Mouse (Mus musculus) CH12.LX (cell line): ENCODE data around the gene Kcnn4. TPM values are rescaled to one million over a fixed set of nuclear protein-coding genes. Genes with fewer than 3 reads are reported as not detected.

Experiments
- DNase-seq: peaks from one replicate; pipeline ENCODE4 v3.0.0-alpha.2; 2013; ENCODE audit errors: extremely low read depth
- H3K27ac ChIP-seq: 2 replicates; pipeline ENCODE4 v1.5.1; 2012; ENCODE audit warnings: low read depth, mild to moderate bottlenecking, control low read depth, moderate library complexity; ENCODE audit not compliant: insufficient read depth
- H3K27me3 ChIP-seq: replicated peaks from 2 replicates; pipeline ENCODE3; 2012; ENCODE audit warnings: inconsistent platforms
- H3K36me3 ChIP-seq, 2 experiments: replicated peaks in 1 of 2; 2 replicates each; pipeline versions ENCODE3 to v1.6.1; 2012; ENCODE audit warnings: inconsistent platforms in 1 of 2, low read length in 1 of 2, mild to moderate bottlenecking in 1 of 2, mixed read lengths in 1 of 2, moderate library complexity in 1 of 2; ENCODE audit not compliant: control insufficient read depth in 1 of 2, insufficient read depth in 1 of 2
- H3K4me1 ChIP-seq, 2 experiments: 2 replicates each; pipeline ENCODE4 v1.6.1; 2012; ENCODE audit warnings: inconsistent platforms in 1 of 2, moderate library complexity in 1 of 2; ENCODE audit not compliant: insufficient read depth in 2 of 2, control insufficient read depth in 1 of 2
- H3K4me2 ChIP-seq: 2 replicates; pipeline ENCODE4 v1.6.1; 2012; ENCODE audit warnings: low read depth, mild to moderate bottlenecking, control low read depth; ENCODE audit not compliant: poor library complexity, insufficient read depth, severe bottlenecking
- H3K4me3 ChIP-seq, 3 experiments: fragments of 150-350 bp in 1 of 3; sonication (generic) in 1 of 3; replicated peaks in 1 of 3; 2 replicates each; pipeline versions ENCODE3 to v1.5.1; 2011 to 2012; ENCODE audit warnings: low read depth in 2 of 3, low read length in 2 of 3, mild to moderate bottlenecking in 2 of 3, moderate library complexity in 2 of 3, control low read depth in 1 of 3, improper control_type of control experiment in 1 of 3, inconsistent platforms in 1 of 3, mixed read lengths in 1 of 3; ENCODE audit not compliant: poor library complexity in 1 of 3
- H3K79me2 ChIP-seq: replicated peaks from 2 replicates; pipeline ENCODE4 v1.6.1; 2012; ENCODE audit warnings: mild to moderate bottlenecking, moderate library complexity; ENCODE audit not compliant: control insufficient read depth, poor library complexity, insufficient read depth, severe bottlenecking; ENCODE audit errors: extremely low read depth
- H3K9ac ChIP-seq: 2 replicates; pipeline ENCODE4 v1.6.1; 2012; ENCODE audit warnings: low read depth, mild to moderate bottlenecking, control low read depth, moderate library complexity; ENCODE audit not compliant: insufficient read depth
- H3K9me3 ChIP-seq: replicated peaks from 2 replicates; pipeline ENCODE3; 2012; ENCODE audit warnings: low read length, inconsistent platforms, mixed read lengths
- HCFC1 ChIP-seq: IDR thresholded peaks from 2 replicates; pipeline ENCODE4 v1.6.1; 2012; ENCODE audit warnings: low read depth, mild to moderate bottlenecking, inconsistent platforms, low read length, improper control_type of control experiment
- MAFK ChIP-seq: IDR thresholded peaks from 2 replicates; pipeline ENCODE4 v1.6.1; 2011; ENCODE audit warnings: low read length, improper control_type of control experiment; ENCODE audit not compliant: insufficient replicate concordance
- MAZ ChIP-seq: IDR thresholded peaks from 2 replicates; pipeline ENCODE4 v1.6.1; 2012; ENCODE audit warnings: low read depth, mild to moderate bottlenecking, inconsistent platforms, low read length, improper control_type of control experiment, moderate library complexity
- MYC ChIP-seq: IDR thresholded peaks from 2 replicates; pipeline ENCODE4 v1.6.1; 2011; ENCODE audit warnings: low read depth, mild to moderate bottlenecking, improper control_type of control experiment, low read length
- NELFE ChIP-seq: IDR thresholded peaks from 2 replicates; pipeline ENCODE4 v1.6.1; 2011; ENCODE audit warnings: low read depth, low read length, improper control_type of control experiment
- POLR2A ChIP-seq: IDR thresholded peaks from 2 replicates; pipeline ENCODE4 v1.6.1; 2011; ENCODE audit warnings: low read depth, mild to moderate bottlenecking, improper control_type of control experiment, low read length
- RCOR1 ChIP-seq: conservative IDR thresholded peaks from 2 replicates; pipeline ENCODE4 v1.6.1; 2012; ENCODE audit warnings: low read depth, mild to moderate bottlenecking, inconsistent platforms, low read length, improper control_type of control experiment
- SIN3A ChIP-seq: IDR thresholded peaks from 2 replicates; pipeline ENCODE4 v1.6.1; 2012; ENCODE audit warnings: low read length, improper control_type of control experiment, inconsistent platforms
- ZMIZ1 ChIP-seq: IDR thresholded peaks from 2 replicates; pipeline ENCODE4 v1.6.1; 2012; ENCODE audit warnings: low read depth, mild to moderate bottlenecking, inconsistent platforms, low read length, improper control_type of control experiment
- dilution Hi-C: fragments of 300-500 bp; cut with MboI; formaldehyde crosslinking; loops from 2 replicates; pipeline ENCODE4 v1.14.3; 2020; ENCODE audit warnings: low sequenced_read_pairs; ENCODE audit not compliant: extremely low pct_unique_long_range_greater_than_20kb, extremely low pct_ligation_motif_present
- in situ Hi-C: fragments of 300-500 bp; cut with MboI; formaldehyde crosslinking; loops from 3 replicates; pipeline ENCODE4 v1.14.3; 2019; ENCODE audit warnings: low sequenced_read_pairs, low pct_ligation_motif_present, low pct_unique_long_range_greater_than_20kb, mixed read lengths
- polyA plus RNA-seq: library from polyadenylated mRNA; unstranded; fragments of >175 nt; gene quantifications from 2 replicates; pipeline ENCODE4 v1.2.1, GENCODE M21; 2012; ENCODE audit warnings: low read depth; ENCODE audit not compliant: insufficient read length
- total RNA-seq, 2 experiments: library from RNA; depleted of rRNA; stranded (reverse); fragments of 300-350 nt in 1 of 2; fragments of >200 nt in 1 of 2; gene quantifications; 2 replicates each; pipeline ENCODE4 v1.2.3; 2012 to 2014

The Kcnn4 gene
- total and polyA plus RNA-seq, 3 experiments = 8.2 to 12.9 (median 10.5) TPM

- no peak overlapping the region for H3K27ac ChIP-seq
- no peak for DNase-seq
- H3K27me3 ChIP-seq = peaks cover 10% of the 10 kb centered on the region
- no peak overlapping the region for H3K9ac ChIP-seq
- H3K4me2 ChIP-seq = no peak overlapping the region
- no peaks in the 10 kb centered on the region for H3K36me3 ChIP-seq
- H3K9me3 ChIP-seq = no peaks in the 10 kb centered on the region
- dilution Hi-C loops (no loop called here), in situ Hi-C loops (no loop called here)
- H3K79me2 ChIP-seq = no peaks in the 10 kb centered on the region
- no peaks in the 10 kb centered on the region for H3K4me1 ChIP-seq
- no peak overlapping the region for H3K4me3 ChIP-seq
- no peak for TF ChIP-seq RCOR1
- TF ChIP-seq NELFE = no peak
- no peak for TF ChIP-seq MYC
- no peak for TF ChIP-seq HCFC1
- no peak for TF ChIP-seq ZMIZ1
- no peak for TF ChIP-seq MAFK
- TF ChIP-seq POLR2A = no peak
- TF ChIP-seq SIN3A = no peak
- no peak for TF ChIP-seq MAZ
Measured at GRCm38 (mm10) chr7:24435305-24435704, 65.2 kb downstream of the Kcnn4 start.

Other genes with a start within 250 kb of the Kcnn4 start
Only the 20 nearest of the 22 such genes appear.
- gene Zfp114, start 195.2 kb upstream of the Kcnn4 start, total RNA-seq (2012; rRNA removed) = not detected in 2 replicates
- gene Zfp114, start 195.2 kb upstream of the Kcnn4 start, total RNA-seq (2014; rRNA removed) = not detected in 2 replicates
- not detected in 2 replicates for gene Zfp114, start 195.2 kb upstream of the Kcnn4 start, polyA plus RNA-seq
- not detected in 2 replicates for gene Zfp111, start 158.8 kb upstream of the Kcnn4 start, total RNA-seq (2012; rRNA removed)
- not detected in 2 replicates for gene Zfp111, start 158.8 kb upstream of the Kcnn4 start, total RNA-seq (2014; rRNA removed)
- not detected in 2 replicates for gene Zfp111, start 158.8 kb upstream of the Kcnn4 start, polyA plus RNA-seq
- gene Zfp109, start 132.7 kb upstream of the Kcnn4 start, total RNA-seq (2012; rRNA removed) = not detected in 2 replicates
- not detected in 2 replicates for gene Zfp109, start 132.7 kb upstream of the Kcnn4 start, total RNA-seq (2014; rRNA removed)
- not detected in 2 replicates for gene Zfp109, start 132.7 kb upstream of the Kcnn4 start, polyA plus RNA-seq
- gene Zfp108, start 115.5 kb upstream of the Kcnn4 start, total RNA-seq (2012; rRNA removed) = not detected in 2 replicates
- not detected in 2 replicates for gene Zfp108, start 115.5 kb upstream of the Kcnn4 start, total RNA-seq (2014; rRNA removed)
- gene Zfp108, start 115.5 kb upstream of the Kcnn4 start, polyA plus RNA-seq = not detected in 2 replicates
- 0.17 and 0.21 TPM in 2 replicates for gene Zfp93, start 99.8 kb upstream of the Kcnn4 start, total RNA-seq (2012; rRNA removed)
- gene Zfp93, start 99.8 kb upstream of the Kcnn4 start, total RNA-seq (2014; rRNA removed) = 0.28 and 0.30 TPM in 2 replicates
- 0.11 and 0.15 TPM in 2 replicates for gene Zfp93, start 99.8 kb upstream of the Kcnn4 start, polyA plus RNA-seq
- gene Zfp61, start 69.0 kb upstream of the Kcnn4 start, total RNA-seq (2012; rRNA removed) = 1.4 and 3.3 TPM in 2 replicates
- 3.2 and 3.8 TPM in 2 replicates for gene Zfp61, start 69.0 kb upstream of the Kcnn4 start, total RNA-seq (2014; rRNA removed)
- 2.0 and 2.3 TPM in 2 replicates for gene Zfp61, start 69.0 kb upstream of the Kcnn4 start, polyA plus RNA-seq
- gene Zfp94, start 53.6 kb upstream of the Kcnn4 start, total RNA-seq (2012; rRNA removed) = 6.0 and 6.7 TPM in 2 replicates
- 4.5 and 5.8 TPM in 2 replicates for gene Zfp94, start 53.6 kb upstream of the Kcnn4 start, total RNA-seq (2014; rRNA removed)
- gene Zfp94, start 53.6 kb upstream of the Kcnn4 start, polyA plus RNA-seq = 3.3 and 4.7 TPM in 2 replicates
- gene Tescl, start 36.3 kb upstream of the Kcnn4 start, total RNA-seq (2012; rRNA removed) = not detected in 2 replicates
- gene Tescl, start 36.3 kb upstream of the Kcnn4 start, total RNA-seq (2014; rRNA removed) = not detected in 2 replicates
- not detected in 2 replicates for gene Tescl, start 36.3 kb upstream of the Kcnn4 start, polyA plus RNA-seq
- gene Lypd5, start 21.1 kb upstream of the Kcnn4 start, total RNA-seq (2012; rRNA removed) = not detected in 2 replicates
- not detected in 2 replicates for gene Lypd5, start 21.1 kb upstream of the Kcnn4 start, total RNA-seq (2014; rRNA removed)
- gene Lypd5, start 21.1 kb upstream of the Kcnn4 start, polyA plus RNA-seq = not detected in 2 replicates
- 19.1 and 20.5 TPM in 2 replicates for gene Smg9, start 29.4 kb downstream of the Kcnn4 start, total RNA-seq (2012; rRNA removed)
- 16.9 and 19.9 TPM in 2 replicates for gene Smg9, start 29.4 kb downstream of the Kcnn4 start, total RNA-seq (2014; rRNA removed)
- gene Smg9, start 29.4 kb downstream of the Kcnn4 start, polyA plus RNA-seq = 24.6 and 26.8 TPM in 2 replicates
- gene Irgc1, start 82.0 kb downstream of the Kcnn4 start, total RNA-seq (2012; rRNA removed) = not detected in 2 replicates
- not detected in 2 replicates for gene Irgc1, start 82.0 kb downstream of the Kcnn4 start, total RNA-seq (2014; rRNA removed)
- not detected in 2 replicates for gene Irgc1, start 82.0 kb downstream of the Kcnn4 start, polyA plus RNA-seq
- gene Plaur, start 92.2 kb downstream of the Kcnn4 start, total RNA-seq (2012; rRNA removed) = 0.13 and 0.29 TPM in 2 replicates
- gene Plaur, start 92.2 kb downstream of the Kcnn4 start, total RNA-seq (2014; rRNA removed) = 0.69 and 0.72 TPM in 2 replicates
- 0.26 and 0.57 TPM in 2 replicates for gene Plaur, start 92.2 kb downstream of the Kcnn4 start, polyA plus RNA-seq
- gene Cadm4, start 111.8 kb downstream of the Kcnn4 start, total RNA-seq (2012; rRNA removed) = 0.38 and 0.59 TPM in 2 replicates
- 0.16 and 0.34 TPM in 2 replicates for gene Cadm4, start 111.8 kb downstream of the Kcnn4 start, total RNA-seq (2014; rRNA removed)
- 0.36 and 0.56 TPM in 2 replicates for gene Cadm4, start 111.8 kb downstream of the Kcnn4 start, polyA plus RNA-seq
- 11.1 and 14.1 TPM in 2 replicates for gene Zfp428, start 136.7 kb downstream of the Kcnn4 start, total RNA-seq (2012; rRNA removed)
- gene Zfp428, start 136.7 kb downstream of the Kcnn4 start, total RNA-seq (2014; rRNA removed) = 16.0 and 20.4 TPM in 2 replicates
- gene Zfp428, start 136.7 kb downstream of the Kcnn4 start, polyA plus RNA-seq = 14.3 and 15.1 TPM in 2 replicates
- gene AC161166.1, start 142.2 kb downstream of the Kcnn4 start, total RNA-seq (2012; rRNA removed) = 0.08 and 0.17 TPM in 2 replicates
- gene AC161166.1, start 142.2 kb downstream of the Kcnn4 start, total RNA-seq (2014; rRNA removed) = not detected in 2 replicates
- gene AC161166.1, start 142.2 kb downstream of the Kcnn4 start, polyA plus RNA-seq = 0.26 TPM in 1 of 2 replicates, not detected in the other
- gene Irgq, start 160.4 kb downstream of the Kcnn4 start, total RNA-seq (2012; rRNA removed) = 8.7 and 10.1 TPM in 2 replicates
- gene Irgq, start 160.4 kb downstream of the Kcnn4 start, total RNA-seq (2014; rRNA removed) = 4.6 and 5.1 TPM in 2 replicates
- gene Irgq, start 160.4 kb downstream of the Kcnn4 start, polyA plus RNA-seq = 8.6 and 9.9 TPM in 2 replicates
- 6.1 and 6.4 TPM in 2 replicates for gene Pinlyp, start 175.9 kb downstream of the Kcnn4 start, total RNA-seq (2012; rRNA removed)
- 11.9 and 17.3 TPM in 2 replicates for gene Pinlyp, start 175.9 kb downstream of the Kcnn4 start, total RNA-seq (2014; rRNA removed)
- gene Pinlyp, start 175.9 kb downstream of the Kcnn4 start, polyA plus RNA-seq = 6.6 and 7.4 TPM in 2 replicates
- gene Xrcc1, start 176.0 kb downstream of the Kcnn4 start, total RNA-seq (2012; rRNA removed) = 128 and 136 TPM in 2 replicates
- 81.7 and 86.3 TPM in 2 replicates for gene Xrcc1, start 176.0 kb downstream of the Kcnn4 start, total RNA-seq (2014; rRNA removed)
- 148 and 162 TPM in 2 replicates for gene Xrcc1, start 176.0 kb downstream of the Kcnn4 start, polyA plus RNA-seq
- gene Ethe1, start 217.3 kb downstream of the Kcnn4 start, total RNA-seq (2012; rRNA removed) = 18.6 and 24.1 TPM in 2 replicates
- 25.0 and 32.0 TPM in 2 replicates for gene Ethe1, start 217.3 kb downstream of the Kcnn4 start, total RNA-seq (2014; rRNA removed)
- 16.5 and 22.8 TPM in 2 replicates for gene Ethe1, start 217.3 kb downstream of the Kcnn4 start, polyA plus RNA-seq
- gene Zfp575, start 217.4 kb downstream of the Kcnn4 start, total RNA-seq (2012; rRNA removed) = 0.46 and 0.81 TPM in 2 replicates
- gene Zfp575, start 217.4 kb downstream of the Kcnn4 start, total RNA-seq (2014; rRNA removed) = 0.09 TPM in 1 of 2 replicates, not detected in the other
- gene Zfp575, start 217.4 kb downstream of the Kcnn4 start, polyA plus RNA-seq = 0.14 and 0.20 TPM in 2 replicates